Mouse (Mus musculus) retina, adult 2 months (tissue): ENCODE results near the gene Ypel3.
"Not testable (repeated sequence)": the region's sequence is repeated elsewhere in the genome, so short reads cannot be mapped to it uniquely, and the experiment has no call there.

Source experiments
- DNase-seq: peaks from one replicate; pipeline ENCODE4 v3.0.0-alpha.2; 2012; ENCODE audit warnings: low read depth, low spot score

The Ypel3 gene

GRCm38 (mm10) chr7:126766201-126766600, 10.6 kb upstream of the Ypel3 start, which contains the start of gene Gdpd3:
Gene Gdpd3, plus strand, starts transcription at chr7:126766334.
- no peak for DNase-seq

GRCm38 (mm10) chr7:126767001-126767400, 9.8 kb upstream of the Ypel3 start:
- no peak for DNase-seq

- no peak for DNase-seq
Observed at GRCm38 (mm10) chr7:126770784-126771183, 6.0 kb upstream of the Ypel3 start.

- DNase-seq, result no peak
Observed at GRCm38 (mm10) chr7:126773351-126773750, 3.4 kb upstream of the Ypel3 start.

- no peak for DNase-seq
Observed at GRCm38 (mm10) chr7:126774463-126774862, 2.3 kb upstream of the Ypel3 start.

- DNase-seq, result no peak
Observed at GRCm38 (mm10) chr7:126775185-126775977, 1.4 kb upstream of the Ypel3 start.

- no peak for DNase-seq
Observed at GRCm38 (mm10) chr7:126775978-126776234, 849 bp upstream of the Ypel3 start.

- DNase-seq, result no peak
Observed at GRCm38 (mm10) chr7:126777476-126777875, 721 bp downstream of the Ypel3 start.

GRCm38 (mm10) chr7:126778147-126778546, 1.4 kb downstream of the Ypel3 start:
- no peak for DNase-seq

GRCm38 (mm10) chr7:126779101-126779500, 2.3 kb downstream of the Ypel3 start:
- not testable (repeated sequence) for DNase-seq

GRCm38 (mm10) chr7:126779983-126780970, 3.5 kb downstream of the Ypel3 start:
- no peak for DNase-seq

GRCm38 (mm10) chr7:126780971-126781635, 4.3 kb downstream of the Ypel3 start, which contains the start of gene Tbx6:
Gene Tbx6, plus strand, starts transcription at chr7:126781483.
- no peak for DNase-seq

- no peak for DNase-seq
Observed at GRCm38 (mm10) chr7:126781661-126782370, 5.1 kb downstream of the Ypel3 start.

GRCm38 (mm10) chr7:126782693-126783092, 5.9 kb downstream of the Ypel3 start:
- no peak for DNase-seq

- DNase-seq, result no peak
Observed at GRCm38 (mm10) chr7:126784469-126784868, 7.7 kb downstream of the Ypel3 start.

- DNase-seq, result no peak
Observed at GRCm38 (mm10) chr7:126785056-126785455, 8.3 kb downstream of the Ypel3 start.

GRCm38 (mm10) chr7:126786142-126786541, 9.4 kb downstream of the Ypel3 start:
- DNase-seq, result no peak

GRCm38 (mm10) chr7:126789141-126789540, 12.4 kb downstream of the Ypel3 start:
- no peak for DNase-seq

- peak; percentile 89 for DNase-seq
Observed at GRCm38 (mm10) chr7:126791851-126792720, 15.3 kb downstream of the Ypel3 start, which contains the start of gene Ppp4c. Gene Ppp4c, minus strand, starts transcription at chr7:126792496.

- no peak for DNase-seq
Observed at GRCm38 (mm10) chr7:126792721-126793443, 16.1 kb downstream of the Ypel3 start.
